Mouse (Mus musculus) intestine, embryonic 16.5 days (tissue): Measurements from ENCODE around the gene Pitpnc1. TPM values are rescaled to one million over a fixed set of nuclear protein-coding genes. Genes with fewer than 3 reads are reported as not detected.

Experiments
- ATAC-seq: fragments of 200-750 bp; cut with Nextera tagmentation; 2 replicates; pipeline ENCODE4 v1.8.0; 2017; ENCODE audit warnings: moderate TSS enrichment, moderate library complexity
- H3K27ac ChIP-seq: fragments of 300-500 bp; sonication (generic); 2 replicates; pipeline ENCODE4 v1.5.1; 2014; ENCODE audit warnings: mild to moderate bottlenecking, low read length
- H3K27me3 ChIP-seq: fragments of 300-500 bp; sonication (generic); replicated peaks from 2 replicates; pipeline ENCODE4 v1.6.1; 2014; ENCODE audit warnings: low read length, control low read depth, mixed read lengths; ENCODE audit not compliant: control insufficient read depth, insufficient read depth
- H3K36me3 ChIP-seq: fragments of 300-500 bp; sonication (generic); 2 replicates; pipeline ENCODE4 v1.6.1; 2014; ENCODE audit warnings: low read length, control low read depth; ENCODE audit not compliant: control insufficient read depth, insufficient read depth
- H3K4me1 ChIP-seq: fragments of 300-500 bp; sonication (generic); 2 replicates; pipeline ENCODE4 v1.6.1; 2014; ENCODE audit warnings: low read length, control low read depth, mixed read lengths; ENCODE audit not compliant: control insufficient read depth, insufficient read depth
- H3K4me2 ChIP-seq: fragments of 300-500 bp; sonication (generic); 2 replicates; pipeline ENCODE4 v1.6.1; 2014; ENCODE audit warnings: low read depth, low read length, control low read depth
- H3K4me3 ChIP-seq: fragments of 300-500 bp; sonication (generic); 2 replicates; pipeline ENCODE4 v1.5.1; 2014; ENCODE audit warnings: mild to moderate bottlenecking, low read length
- H3K9ac ChIP-seq: fragments of 300-500 bp; sonication (generic); 2 replicates; pipeline ENCODE4 v1.6.1; 2014; ENCODE audit warnings: low read depth, low read length
- H3K9me3 ChIP-seq: fragments of 300-500 bp; sonication (generic); 2 replicates; pipeline ENCODE4 v1.6.1; 2016; ENCODE audit warnings: low read length, control low read depth; ENCODE audit not compliant: control insufficient read depth
- WGBS: fragments of 180-500 bp; shearing (Covaris S2); extraction: QIAGEN DNeasy Blood & Tissue Kit; methylation state at CpG from one replicate; pipeline ENCODE4 v1.1.7; 2014; 5-methylcytosine and 5-hydroxymethylcytosine counted together
- polyA plus RNA-seq: library from polyadenylated mRNA; unstranded; fragments of >200 nt; fragmentation: Nextera tagmentation; extraction: Ambion mirVana; gene quantifications from 2 replicates; pipeline ENCODE4 v1.2.1, GENCODE M21; 2015

The Pitpnc1 gene
- polyA plus RNA-seq, 1 experiment from 2014 or later = 10.6 TPM

- 92% methylated on average over 10 of the region's 10 CpGs for WGBS
- ATAC-seq = no peak
- Histone ChIP-seq H3K36me3 (no peaks in the 10 kb centered on the region), H3K4me3 (no peak overlapping the region), H3K27ac (no peak overlapping the region), H3K4me1 (no peaks in the 10 kb centered on the region), H3K9me3 (no peaks in the 10 kb centered on the region), H3K9ac (no peak overlapping the region), H3K4me2 (no peak overlapping the region), H3K27me3 (no peaks in the 10 kb centered on the region)
These were observed 42.5 kb downstream of the Pitpnc1 start for GRCm38 (mm10) chr11:107428011-107428410.

DNA sequence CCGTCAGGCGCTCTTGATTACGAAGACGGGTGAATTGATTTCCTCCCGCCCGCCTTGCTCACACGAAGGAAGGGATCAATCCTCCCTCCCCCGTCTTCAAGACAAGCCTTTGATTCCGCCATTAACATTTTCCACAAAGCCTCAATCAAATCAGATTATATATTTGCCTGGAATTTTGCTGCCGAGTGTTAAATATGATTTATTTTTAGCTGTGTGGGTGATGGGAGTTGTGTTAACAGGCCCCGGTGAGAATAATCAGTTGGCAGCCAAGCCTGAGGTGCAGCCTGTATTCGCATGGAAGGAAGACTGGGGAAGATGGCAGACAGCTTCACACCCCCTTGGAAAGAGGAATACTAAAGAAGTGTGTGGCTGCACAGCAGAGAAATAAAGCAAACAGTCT lies 46.3 kb downstream of the Pitpnc1 start:
- H3K4me3 ChIP-seq = no peak overlapping the region
- H3K36me3 ChIP-seq = no peaks in the 10 kb centered on the region
- no peak overlapping the region for H3K27ac ChIP-seq
- no peaks in the 10 kb centered on the region for H3K4me1 ChIP-seq
- no peaks in the 10 kb centered on the region for H3K27me3 ChIP-seq
- H3K9me3 ChIP-seq = no peaks in the 10 kb centered on the region
- 86% methylated on average over 12 of the region's 12 CpGs for WGBS
- no peak for ATAC-seq
- no peak overlapping the region for H3K4me2 ChIP-seq
- H3K9ac ChIP-seq = no peak overlapping the region

- Histone ChIP-seq H3K36me3 (no peaks in the 10 kb centered on the region), H3K9ac (no peak overlapping the region), H3K9me3 (no peaks in the 10 kb centered on the region), H3K4me1 (no peaks in the 10 kb centered on the region), H3K4me3 (no peak overlapping the region), H3K4me2 (no peak overlapping the region), H3K27me3 (no peaks in the 10 kb centered on the region), H3K27ac (no peak overlapping the region)
- no peak for ATAC-seq
- WGBS = 46% methylated on average over 5 of the region's 5 CpGs
These were observed 48.1 kb downstream of the Pitpnc1 start for GRCm38 (mm10) chr11:107422356-107422754.

DNA sequence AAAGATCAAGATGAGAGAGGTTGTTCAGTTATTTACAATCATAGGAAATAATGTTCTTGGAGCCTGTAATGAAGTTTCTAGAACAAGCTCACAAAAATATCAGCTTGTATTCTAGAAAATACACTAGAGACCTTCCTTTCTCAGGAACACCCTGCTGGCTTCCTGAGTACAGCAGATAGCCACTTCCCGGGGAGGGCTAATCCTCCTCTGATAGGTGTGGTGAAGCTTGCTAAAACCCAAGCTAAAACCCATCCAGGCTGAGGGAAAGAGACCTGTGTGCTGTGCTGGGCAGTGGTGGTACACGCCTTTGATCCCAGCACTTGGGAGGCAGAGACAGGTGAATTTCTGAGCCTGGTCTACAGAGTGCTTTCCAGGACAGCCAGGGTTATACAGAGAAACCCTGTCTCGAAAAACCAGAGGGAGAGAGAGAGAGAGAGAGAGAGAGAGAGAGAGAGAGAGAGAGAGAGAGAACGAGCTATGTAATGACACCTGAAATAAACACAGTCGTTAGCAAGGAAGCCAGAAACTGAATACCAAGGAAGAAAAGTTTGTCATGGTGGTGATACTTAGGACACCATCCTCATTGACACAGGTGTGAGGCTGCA lies 48.6 kb downstream of the Pitpnc1 start:
- Histone ChIP-seq H3K9ac (no peak overlapping the region), H3K4me3 (no peak overlapping the region), H3K36me3 (no peaks in the 10 kb centered on the region), H3K4me1 (peaks cover 4% of the 10 kb centered on the region; the same call in 1 of the 2 replicates), H3K27me3 (no peaks in the 10 kb centered on the region), H3K4me2 (no peak overlapping the region), H3K27ac (no peak overlapping the region), H3K9me3 (no peaks in the 10 kb centered on the region)
- 53% methylated on average over 5 of the region's 5 CpGs for WGBS
- no peak for ATAC-seq

DNA sequence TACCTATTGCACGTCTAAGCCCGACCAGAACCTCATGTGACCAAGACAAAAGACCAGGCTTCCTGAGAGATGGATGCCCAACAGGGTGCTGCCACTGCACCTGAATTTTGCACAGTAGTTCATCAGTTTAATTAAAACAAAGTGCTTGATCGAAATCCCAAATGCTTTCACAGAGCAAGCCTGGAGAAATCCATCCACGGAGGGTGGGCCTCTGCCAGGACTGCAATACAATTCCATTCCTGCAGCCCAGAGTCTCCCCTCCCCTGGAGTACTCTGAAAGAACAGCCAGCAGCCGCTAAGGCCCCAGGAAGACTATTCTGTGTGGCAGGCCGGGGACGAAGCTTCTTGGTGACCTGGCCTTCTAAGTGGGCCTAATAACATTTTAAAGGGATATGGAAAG lies 50.6 kb downstream of the Pitpnc1 start:
- Histone ChIP-seq H3K27ac (no peak overlapping the region; the same call in 1 of the 2 replicates), H3K9me3 (no peaks in the 10 kb centered on the region), H3K36me3 (no peaks in the 10 kb centered on the region), H3K4me3 (no peak overlapping the region), H3K4me2 (no peak overlapping the region), H3K27me3 (no peaks in the 10 kb centered on the region), H3K9ac (no peak overlapping the region), H3K4me1 (peaks cover 7% of the 10 kb centered on the region)
- WGBS = 49% methylated on average over 7 of the region's 7 CpGs
- ATAC-seq = no peak

- no peaks in the 10 kb centered on the region for H3K9me3 ChIP-seq
- 55% methylated on average over 14 of the region's 14 CpGs for WGBS
- peaks cover 14% of the 10 kb centered on the region for H3K4me1 ChIP-seq
- H3K4me2 ChIP-seq = peak overlapping the region; percentile 34
- H3K27me3 ChIP-seq = no peaks in the 10 kb centered on the region
- H3K27ac ChIP-seq = peak overlapping the region; percentile 69
- ATAC-seq = peak; percentile 74
- H3K9ac ChIP-seq = no peak overlapping the region
- peak overlapping the region; percentile 18; the same call in 1 of the 2 replicates for H3K4me3 ChIP-seq
- H3K36me3 ChIP-seq = no peaks in the 10 kb centered on the region
These were observed 53.4 kb downstream of the Pitpnc1 start for GRCm38 (mm10) chr11:107417041-107417583.

GRCm38 (mm10) chr11:107416561-107416926 lies 54.0 kb downstream of the Pitpnc1 start:
- H3K36me3 ChIP-seq = no peaks in the 10 kb centered on the region
- no peak overlapping the region for H3K9ac ChIP-seq
- ATAC-seq = no peak
- no peak overlapping the region for H3K4me2 ChIP-seq
- H3K4me1 ChIP-seq = peaks cover 14% of the 10 kb centered on the region
- no peaks in the 10 kb centered on the region for H3K9me3 ChIP-seq
- H3K4me3 ChIP-seq = no peak overlapping the region
- H3K27me3 ChIP-seq = no peaks in the 10 kb centered on the region
- 52% methylated on average over 4 of the region's 4 CpGs for WGBS
- no peak overlapping the region for H3K27ac ChIP-seq

DNA sequence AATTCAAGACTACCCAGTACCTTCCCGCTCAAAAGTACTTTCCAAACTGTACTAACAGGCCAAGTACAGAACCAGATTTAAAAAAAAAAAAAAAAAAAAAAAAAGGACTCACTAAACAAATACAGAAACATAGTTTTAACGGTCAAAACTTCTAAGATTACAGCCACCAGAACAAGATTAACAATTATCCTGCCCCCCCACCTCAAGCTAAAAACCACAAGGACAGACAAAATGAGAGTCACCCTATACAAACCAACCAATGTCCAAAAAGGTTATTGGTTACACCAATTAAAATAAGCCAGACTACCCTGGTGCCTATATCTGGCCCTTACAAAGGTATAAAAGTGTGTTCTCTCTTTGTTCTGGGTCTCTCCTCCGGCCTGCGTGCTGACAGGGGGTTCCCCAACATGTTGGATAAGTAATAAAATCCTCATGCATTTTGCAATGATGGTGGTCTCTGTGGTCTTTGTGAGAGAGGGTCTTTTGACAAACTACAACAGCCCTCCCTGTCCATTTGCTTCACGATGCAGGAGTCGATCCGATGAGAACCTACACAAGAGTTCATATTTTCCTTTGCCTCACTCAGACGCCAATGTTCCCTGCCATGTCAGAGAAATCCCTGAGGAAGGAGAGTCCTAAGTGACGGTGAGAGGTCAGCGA lies 54.5 kb downstream of the Pitpnc1 start:
- Histone ChIP-seq H3K27me3 (no peaks in the 10 kb centered on the region), H3K27ac (no peak overlapping the region), H3K4me1 (peaks cover 16% of the 10 kb centered on the region), H3K9ac (no peak overlapping the region), H3K9me3 (no peaks in the 10 kb centered on the region), H3K4me2 (no peak overlapping the region), H3K4me3 (no peak overlapping the region), H3K36me3 (no peaks in the 10 kb centered on the region)
- 81% methylated on average over 10 of the region's 10 CpGs for WGBS
- no peak for ATAC-seq

DNA sequence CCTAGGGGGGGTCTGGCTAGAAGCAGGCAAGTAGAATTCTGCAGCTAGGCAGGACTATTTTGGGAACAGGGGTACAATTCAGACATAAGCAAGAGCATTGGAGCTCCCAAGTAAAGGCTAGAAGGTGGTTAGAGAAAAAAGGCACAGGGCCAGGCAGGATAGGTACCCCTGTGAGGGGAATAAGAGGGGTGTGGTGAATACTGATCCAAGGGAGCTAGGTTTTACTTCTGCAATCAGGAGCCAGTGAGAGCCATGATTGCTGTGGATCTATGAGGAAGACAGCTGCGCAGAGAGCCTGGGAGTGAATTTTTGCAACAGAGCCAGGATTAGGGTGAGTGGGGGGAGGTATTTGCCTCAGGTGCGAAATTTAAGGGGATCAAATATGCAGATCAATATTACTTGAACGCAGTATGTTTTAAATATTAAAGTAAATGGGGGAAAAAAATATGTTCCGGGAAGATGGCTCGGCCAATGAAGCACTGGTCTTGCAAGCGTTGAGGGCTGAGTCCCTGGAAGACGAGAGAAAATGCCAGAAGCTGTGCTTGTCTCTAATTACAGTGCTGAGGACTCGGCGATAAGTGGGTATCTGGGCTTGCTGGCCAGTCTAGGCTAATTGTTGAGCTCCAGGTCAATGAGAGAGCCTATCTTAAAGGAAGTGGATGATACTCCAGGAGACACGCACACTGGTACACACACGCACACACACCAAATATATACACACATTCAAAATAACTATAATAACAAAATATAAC lies 55.3 kb downstream of the Pitpnc1 start:
- Histone ChIP-seq H3K27ac (no peak overlapping the region), H3K27me3 (no peaks in the 10 kb centered on the region), H3K36me3 (no peaks in the 10 kb centered on the region), H3K4me3 (no peak overlapping the region), H3K9me3 (no peaks in the 10 kb centered on the region), H3K4me2 (no peak overlapping the region), H3K9ac (no peak overlapping the region), H3K4me1 (peaks cover 16% of the 10 kb centered on the region)
- WGBS = 80% methylated on average over 11 of the region's 11 CpGs
- ATAC-seq = no peak
